Mouse (Mus musculus) cerebellum, adult (tissue): Measurements from ENCODE around the gene Ercc6l2.
"Not testable (repeated sequence)": the region's sequence is repeated elsewhere in the genome, so short reads cannot be mapped to it uniquely, and the experiment has no call there.

ENCODE experiments used
- ATAC-seq: cut with Nextera tagmentation; 2 replicates; pipeline ENCODE4 v1.9.2; 2017; ENCODE audit warnings: mild to moderate bottlenecking, moderate library complexity, mixed read lengths; ENCODE audit not compliant: insufficient number of reproducible peaks, low FRiP score, low TSS enrichment

Ercc6l2 gene

GRCm38 (mm10) chr13:63924036-63924435 lies 109.0 kb downstream of the Ercc6l2 start:
- not testable (repeated sequence) for ATAC-seq

GRCm38 (mm10) chr13:63927326-63927725 lies 112.3 kb downstream of the Ercc6l2 start:
- ATAC-seq, result no peak

GRCm38 (mm10) chr13:63929351-63929750 lies 114.3 kb downstream of the Ercc6l2 start:
- ATAC-seq, result peak; percentile 95

- ATAC-seq, result 0 out of 2 replicates have a peak, but pooled peaks have one; percentile 9
Measured at GRCm38 (mm10) chr13:63929917-63930515, 115.0 kb downstream of the Ercc6l2 start.

- no peak for ATAC-seq
Measured at GRCm38 (mm10) chr13:63930525-63930924, 115.5 kb downstream of the Ercc6l2 start.

GRCm38 (mm10) chr13:63936369-63936768 lies 121.3 kb downstream of the Ercc6l2 start:
- no peak for ATAC-seq

- ATAC-seq, result no peak
Measured at GRCm38 (mm10) chr13:63940257-63940656, 125.2 kb downstream of the Ercc6l2 start.

- no peak for ATAC-seq
Measured at GRCm38 (mm10) chr13:63941170-63941569, 126.1 kb downstream of the Ercc6l2 start.

GRCm38 (mm10) chr13:63943605-63944004 lies 128.6 kb downstream of the Ercc6l2 start:
- no peak for ATAC-seq

- no peak for ATAC-seq
Measured at GRCm38 (mm10) chr13:63944344-63945021, 129.4 kb downstream of the Ercc6l2 start.
